ENCODE assay signal across 7 mouse cellular contexts in the genomic region with DNA sequence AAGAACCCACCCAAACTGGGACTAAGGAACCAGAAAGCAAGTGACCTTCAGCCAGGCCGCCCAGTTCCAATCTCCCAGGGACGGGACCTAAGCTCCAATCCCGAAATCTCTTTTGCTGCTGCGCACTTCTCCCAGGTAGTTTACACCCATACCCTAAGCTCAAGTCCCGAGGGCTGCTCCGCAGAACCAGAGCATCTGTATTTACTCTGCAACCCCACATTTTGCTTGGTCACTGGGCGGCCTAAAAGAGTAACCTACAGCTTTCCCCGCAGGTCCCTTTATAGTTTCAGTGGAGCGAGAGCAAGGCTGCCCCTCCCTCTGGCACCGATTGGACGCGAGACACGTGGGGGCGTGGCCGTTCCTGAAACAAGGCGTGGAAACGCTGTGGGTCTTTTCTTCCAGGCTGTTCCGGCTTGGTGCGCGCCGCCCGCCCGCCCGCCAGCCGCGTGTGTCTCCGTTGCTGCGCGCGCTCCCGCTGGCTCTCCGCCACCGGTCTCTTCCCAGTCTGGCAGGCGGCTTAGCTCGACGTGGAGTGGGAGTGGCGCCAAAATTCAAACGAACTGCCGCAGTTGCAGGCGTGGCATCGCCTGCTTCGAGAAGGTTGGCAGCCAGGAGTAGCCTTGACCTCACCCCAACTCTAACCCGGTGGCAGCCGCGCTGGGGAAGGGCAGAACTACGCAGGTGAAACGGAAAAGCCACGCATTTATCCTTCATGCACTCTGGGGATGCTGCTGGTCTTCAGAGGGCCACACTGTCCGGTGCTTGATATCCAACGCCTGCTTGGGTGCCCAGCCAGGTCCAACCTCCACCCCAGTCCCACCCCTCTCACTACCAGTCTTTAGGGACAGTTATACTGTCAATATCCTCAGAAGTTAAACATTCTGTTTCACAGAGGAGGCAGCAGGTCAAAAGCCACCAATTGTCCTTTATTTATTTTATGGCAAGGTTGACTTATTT. TPM values are rescaled to one million over a fixed set of nuclear protein-coding genes. Genes with fewer than 3 reads are reported as not detected.
DNase-seq lines count a peak whose midpoint lies in the region; ATAC-seq and TF ChIP-seq lines count a peak whose summit lies in the region.
"Not testable (repeated sequence)": the region's sequence is repeated elsewhere in the genome, so short reads cannot be mapped to it uniquely, and the experiment has no call there.

No protein-coding gene starts in this region.

- not testable (repeated sequence) for H3K9me3 ChIP-seq in embryonic facial prominence, embryonic 13.5 days; limb, embryonic 13.5 days; midbrain, embryonic 16.5 days (replicated peaks; ENCODE audit: control insufficient read depth, low read length, poor library complexity, severe bottlenecking)

- not testable (repeated sequence) for H3K27ac ChIP-seq in embryonic facial prominence, embryonic 13.5 days; limb, embryonic 13.5 days; midbrain, embryonic 16.5 days (ENCODE audit: low read length)
- H3K27ac ChIP-seq in heart, adult 2 months, result peak overlapping the region; percentile 71

- not testable (repeated sequence) for H3K36me3 ChIP-seq in embryonic facial prominence, embryonic 13.5 days; heart, adult 2 months (ENCODE audit: control insufficient read depth, insufficient read depth, low read length); limb, embryonic 13.5 days; midbrain, embryonic 16.5 days (ENCODE audit: control insufficient read depth, insufficient read depth, low read length)

- DNase-seq in adrenal gland, postnatal 25 days, result peak; percentile 100
- DNase-seq in heart, adult 2 months, result peak; percentile 100
- peak; percentile 99 to 100 for DNase-seq in kidney, adult 8-10 months
- DNase-seq in spleen, postnatal 10 days (ENCODE audit: low spot score in 2 of 2), result peak; percentile 93 to 98

- not testable (repeated sequence) for H3K79me2 ChIP-seq in heart, adult 2 months (replicated peaks; ENCODE audit: control insufficient read depth, insufficient read depth, low read length)

- peak; percentile 37; the same call in 1 of the 2 replicates for TF ChIP-seq POLR2A in heart, adult 2 months (IDR thresholded peaks at IDR 0.05; ENCODE audit: insufficient read depth, low read depth, low read length)

- H3K4me2 ChIP-seq in embryonic facial prominence, embryonic 13.5 days, result peak overlapping the region; percentile 60
- peak overlapping the region; percentile 63 for H3K4me2 ChIP-seq in limb, embryonic 13.5 days (replicated peaks)
- H3K4me2 ChIP-seq in midbrain, embryonic 16.5 days (ENCODE audit: low read length), result peak overlapping the region; percentile 59

- intact Hi-C loops in heart, adult 2 months (cut with DNase I), result not testable (repeated sequence)

- peak overlapping the region; percentile 38 for H3K4me3 ChIP-seq in embryonic facial prominence, embryonic 13.5 days
- H3K4me3 ChIP-seq in heart, adult 2 months, result peak overlapping the region; percentile 52
- peak overlapping the region; percentile 41 for H3K4me3 ChIP-seq in limb, embryonic 13.5 days
- peak overlapping the region; percentile 42 for H3K4me3 ChIP-seq in midbrain, embryonic 16.5 days (ENCODE audit: low read depth, low read length)

- not testable (repeated sequence) for H3K4me1 ChIP-seq in embryonic facial prominence, embryonic 13.5 days; heart, adult 2 months (ENCODE audit: control insufficient read depth, insufficient read depth, low read length); limb, embryonic 13.5 days; midbrain, embryonic 16.5 days (ENCODE audit: control insufficient read depth, insufficient read depth, low read length)

- TF ChIP-seq EP300 in heart, adult 2 months (IDR thresholded peaks at IDR 0.05; ENCODE audit: insufficient read depth, low read depth, low read length), result not testable (repeated sequence)

- WGBS in embryonic facial prominence, embryonic 13.5 days, result 2% methylated on average over 46 of the region's 50 CpGs
- WGBS in heart, adult 2 months, result 2% methylated on average over 47 of the region's 50 CpGs
- WGBS in limb, embryonic 13.5 days, result 1% methylated on average over 47 of the region's 50 CpGs
- WGBS in midbrain, embryonic 16.5 days, result under 1% methylated on average over 44 of the region's 50 CpGs

- ATAC-seq in embryonic facial prominence, embryonic 13.5 days (ENCODE audit: insufficient number of reproducible peaks, insufficient read depth, low FRiP score, low TSS enrichment, low read depth), result peak; percentile 97
- ATAC-seq in limb, embryonic 13.5 days (ENCODE audit: low FRiP score, low read depth), result peak; percentile 99
- ATAC-seq in midbrain, embryonic 16.5 days, result peak; percentile 99

- H3K27me3 ChIP-seq in embryonic facial prominence, embryonic 13.5 days; heart, adult 2 months (ENCODE audit: control insufficient read depth, insufficient read depth, low read length); limb, embryonic 13.5 days; midbrain, embryonic 16.5 days (ENCODE audit: control insufficient read depth, insufficient read depth, low read depth, low read length): not testable (repeated sequence)

- TF ChIP-seq CTCF in heart, adult 2 months (IDR thresholded peaks at IDR 0.05), result 0 out of 2 replicates have a peak, but pooled peaks have one; percentile 4

- peak overlapping the region; percentile 60; the same call in 1 of the 2 replicates for H3K9ac ChIP-seq in embryonic facial prominence, embryonic 13.5 days
- H3K9ac ChIP-seq in heart, adult 2 months (ENCODE audit: low read depth, low read length), result peak overlapping the region; percentile 52
- H3K9ac ChIP-seq in limb, embryonic 13.5 days, result peak overlapping the region; percentile 55; the same call in 1 of the 2 replicates
- H3K9ac ChIP-seq in midbrain, embryonic 16.5 days (ENCODE audit: low read depth, low read length), result peak overlapping the region; percentile 50

RNA-seq across cellular contexts. Expression of a gene that starts 18.8 kb away (rescaled TPM):
- total RNA-seq in adrenal gland, postnatal 25 days (2021), result 0.97 TPM in 1 of 2 replicates, not detected in the other
- 0.21 TPM in 1 of 2 replicates, not detected in the other for polyA plus RNA-seq in embryonic facial prominence, embryonic 13.5 days (2015; fragmentation: Nextera tagmentation; extraction: Ambion mirVana)
- total RNA-seq in heart, adult 2 months (2021), result under 1 TPM in 1 of 2 experiments, not detected in 1; 0.13 TPM
- 0.09 TPM in 1 of 2 replicates, not detected in the other for polyA plus RNA-seq in heart, adult 2 months (2012; rRNA removed)
- polyA plus RNA-seq in limb, embryonic 13.5 days (2015; fragmentation: Nextera tagmentation; extraction: Ambion mirVana), result 0.19 and 0.20 TPM in 2 replicates
- polyA plus RNA-seq in midbrain, embryonic 16.5 days (2015; fragmentation: Nextera tagmentation; extraction: Ambion mirVana), result not detected in 2 replicates

RNA-seq across cellular contexts. Expression of a gene that starts 51.7 kb away (rescaled TPM):
- 10.6 and 11.1 TPM in 2 replicates for total RNA-seq in adrenal gland, postnatal 25 days (2021)
- polyA plus RNA-seq in embryonic facial prominence, embryonic 13.5 days (2015; fragmentation: Nextera tagmentation; extraction: Ambion mirVana), result 13.7 and 17.8 TPM in 2 replicates
- 1 to 10 TPM; 6.5 to 6.9 TPM for total RNA-seq in heart, adult 2 months (2021)
- polyA plus RNA-seq in heart, adult 2 months (2012; rRNA removed), result 2.6 and 4.1 TPM in 2 replicates
- 14.7 and 15.5 TPM in 2 replicates for polyA plus RNA-seq in limb, embryonic 13.5 days (2015; fragmentation: Nextera tagmentation; extraction: Ambion mirVana)
- 20.0 and 22.4 TPM in 2 replicates for polyA plus RNA-seq in midbrain, embryonic 16.5 days (2015; fragmentation: Nextera tagmentation; extraction: Ambion mirVana)
